Comparison of ENCODE assay signal across 20 mouse cellular contexts in genomic region chr10:39550791-39551190, GRCm38 (mm10).
DNase-seq lines count a peak whose midpoint lies in the region; ATAC-seq and TF ChIP-seq lines count a peak whose summit lies in the region.
"Had no signal": no experiment of that assay in that cellular context is flagged by ENCODE, and none has a peak within 500 bp of the region (broad histone marks: within the 10 kb centered on the region; RNA-seq: fewer than 3 reads in every experiment).

No protein-coding gene starts in this region.

- H3K27ac ChIP-seq in gastrocnemius, adult 2 months = peak overlapping the region; percentile 81
- no peak overlapping the region for H3K27ac ChIP-seq in ES-E14 (ENCODE audit: insufficient read depth, low read depth, low read length, poor library complexity, severe bottlenecking)
- peak overlapping the region; percentile 98 for H3K27ac ChIP-seq in hindbrain, embryonic 13.5 days
- H3K27ac ChIP-seq in midbrain, postnatal 0 days (ENCODE audit: low read depth, low read length) = 0 out of 2 replicates have a peak overlapping the region, but pooled peaks have one; percentile 78
- H3K27ac ChIP-seq: limb, embryonic 12.5 days; liver, embryonic 12.5 days had no signal

- intact Hi-C loops in gastrocnemius, adult 2 months (cut with DNase I) = no loop called here

- no peaks in the 10 kb centered on the region for H3K9me3 ChIP-seq in ES-E14 (ENCODE audit: control insufficient read depth, insufficient read depth, low read depth, low read length)
- no peaks in the 10 kb centered on the region for H3K9me3 ChIP-seq in hindbrain, embryonic 13.5 days
- no peaks in the 10 kb centered on the region for H3K9me3 ChIP-seq in midbrain, postnatal 0 days (ENCODE audit: low read length)
- H3K9me3 ChIP-seq: embryonic facial prominence, embryonic 10.5 days; heart, embryonic 13.5 days; limb, embryonic 12.5 days; liver, embryonic 12.5 days had no signal

- TF ChIP-seq CTCF in gastrocnemius, adult 2 months (IDR thresholded peaks at IDR 0.05) = no peak
- TF ChIP-seq CTCF in midbrain, postnatal 0 days (IDR thresholded peaks at IDR 0.05) = no peak

- peak; percentile 5 for DNase-seq in gastrocnemius, adult 2 months
- DNase-seq in gastrocnemius, postnatal 25 days = no peak
- DNase-seq in ES-E14 (ENCODE audit: low read depth, low spot score) = no peak
- DNase-seq in midbrain, postnatal 0 days (ENCODE audit: low spot score) = no peak
- no peak for DNase-seq in cerebellum, postnatal 25 days
- no peak for DNase-seq in frontal cortex, postnatal 10 days (ENCODE audit: low spot score in 2 of 2)
- DNase-seq: cerebellum, adult 2 months; kidney, adult 9 months; kidney, postnatal 36 days; lung, adult 2 months; lung, postnatal 36 days; right cerebral cortex, adult 18-20 months; thymus, postnatal 4 days had no signal

- no peaks in the 10 kb centered on the region for H3K27me3 ChIP-seq in hindbrain, embryonic 13.5 days
- H3K27me3 ChIP-seq in midbrain, postnatal 0 days (ENCODE audit: insufficient read depth, low read length) = no peaks in the 10 kb centered on the region
- H3K27me3 ChIP-seq: CH12.LX; heart, embryonic 13.5 days; limb, embryonic 12.5 days; liver, embryonic 12.5 days had no signal

- H3K4me3 ChIP-seq in gastrocnemius, adult 2 months = peak overlapping the region; percentile 19; the same call in 1 of the 2 replicates
- no peak overlapping the region for H3K4me3 ChIP-seq in ES-E14 (ENCODE audit: insufficient read depth in 1 of 2, low read depth in 1 of 2, low read length in 2 of 2, poor library complexity in 1 of 2, severe bottlenecking in 1 of 2)
- H3K4me3 ChIP-seq in hindbrain, embryonic 13.5 days = no peak overlapping the region
- H3K4me3 ChIP-seq in midbrain, postnatal 0 days (ENCODE audit: low read depth, low read length) = no peak overlapping the region
- H3K4me3 ChIP-seq: embryonic facial prominence, embryonic 10.5 days; heart, embryonic 13.5 days; limb, embryonic 12.5 days; liver, embryonic 12.5 days had no signal

- 77% methylated on average over 2 of the region's 2 CpGs for WGBS in hindbrain, embryonic 13.5 days
- 86% methylated on average over 2 of the region's 2 CpGs for WGBS in midbrain, postnatal 0 days

- in situ Hi-C loops in ES-E14 (cut with MboI; ENCODE audit: low sequenced_read_pairs in 2 of 2, unreplicated experiment in 2 of 2) = no loop called here

- H3K9ac ChIP-seq in ES-E14 (ENCODE audit: insufficient read depth, low read depth, low read length, poor library complexity, severe bottlenecking) = no peak overlapping the region
- H3K9ac ChIP-seq in hindbrain, embryonic 13.5 days = no peak overlapping the region
- H3K9ac ChIP-seq in midbrain, postnatal 0 days (replicated peaks; ENCODE audit: low read length, poor library complexity, severe bottlenecking) = no peak overlapping the region; the same call in 1 of the 2 replicates
- H3K9ac ChIP-seq: heart, embryonic 13.5 days; limb, embryonic 12.5 days; liver, embryonic 12.5 days had no signal

- peaks cover 7 to 26% of the 10 kb centered on the region in 2 experiments; a peak in 3 of 4 replicates for H3K4me1 ChIP-seq in ES-E14 (ENCODE audit: control insufficient read depth in 2 of 2, insufficient read depth in 2 of 2, low read length in 2 of 2, poor library complexity in 1 of 2)
- peaks cover 84% of the 10 kb centered on the region for H3K4me1 ChIP-seq in hindbrain, embryonic 13.5 days (replicated peaks)
- peaks cover 12% of the 10 kb centered on the region for H3K4me1 ChIP-seq in midbrain, postnatal 0 days (ENCODE audit: insufficient read depth, low read length)

- no peak overlapping the region for H3K4me2 ChIP-seq in hindbrain, embryonic 13.5 days
- H3K4me2 ChIP-seq in midbrain, postnatal 0 days (ENCODE audit: low read depth, low read length, poor library complexity, severe bottlenecking) = no peak overlapping the region
- H3K4me2 ChIP-seq: heart, embryonic 13.5 days; limb, embryonic 12.5 days; liver, embryonic 12.5 days had no signal

- no peaks in the 10 kb centered on the region for H3K36me3 ChIP-seq in ES-E14 (ENCODE audit: control insufficient read depth, insufficient read depth, low read length, poor library complexity, severe bottlenecking)
- H3K36me3 ChIP-seq in hindbrain, embryonic 13.5 days = 0 out of 2 replicates have a peak, but pooled peaks cover 3% of the 10 kb centered on the region
- H3K36me3 ChIP-seq in midbrain, postnatal 0 days (ENCODE audit: insufficient read depth, low read length) = peaks cover 4% of the 10 kb centered on the region; the same call in 1 of the 2 replicates
- H3K36me3 ChIP-seq: limb, embryonic 12.5 days had no signal

- ATAC-seq in hindbrain, embryonic 13.5 days (ENCODE audit: low FRiP score) = no peak
- ATAC-seq in midbrain, postnatal 0 days (ENCODE audit: low FRiP score) = no peak
- ATAC-seq: forebrain, embryonic 14.5 days; liver, embryonic 12.5 days had no signal

TF ChIP-seq in ES-E14, 5 proteins besides CTCF, POLR2A, EP300 and RAD21:
- TF ChIP-seq ZNF384 (IDR thresholded peaks at IDR 0.05; ENCODE audit: low read depth, low read length) (no peak), MAFK (IDR thresholded peaks at IDR 0.05; ENCODE audit: insufficient read depth, low read depth, low read length) (peak; percentile 67; the same call in 1 of the 2 replicates), ZC3H11A (IDR thresholded peaks at IDR 0.05; ENCODE audit: borderline replicate concordance, low read depth, low read length) (no peak)
